Mouse (Mus musculus): ENCODE results near the gene Gab2. TPM values are rescaled to one million over a fixed set of nuclear protein-coding genes. Genes with fewer than 3 reads are reported as not detected.

Gene Gab2
- total RNA-seq, 2 experiments from 2014 or later, result 15.9 to 18.0 TPM

- DNase-seq (ENCODE audit: low spot score in 2 of 2), result peak in 1 of 2 experiments; percentile 8
These were observed 231.5 kb downstream of the Gab2 start for GRCm38 (mm10) chr7:97312856-97313255.

DNA sequence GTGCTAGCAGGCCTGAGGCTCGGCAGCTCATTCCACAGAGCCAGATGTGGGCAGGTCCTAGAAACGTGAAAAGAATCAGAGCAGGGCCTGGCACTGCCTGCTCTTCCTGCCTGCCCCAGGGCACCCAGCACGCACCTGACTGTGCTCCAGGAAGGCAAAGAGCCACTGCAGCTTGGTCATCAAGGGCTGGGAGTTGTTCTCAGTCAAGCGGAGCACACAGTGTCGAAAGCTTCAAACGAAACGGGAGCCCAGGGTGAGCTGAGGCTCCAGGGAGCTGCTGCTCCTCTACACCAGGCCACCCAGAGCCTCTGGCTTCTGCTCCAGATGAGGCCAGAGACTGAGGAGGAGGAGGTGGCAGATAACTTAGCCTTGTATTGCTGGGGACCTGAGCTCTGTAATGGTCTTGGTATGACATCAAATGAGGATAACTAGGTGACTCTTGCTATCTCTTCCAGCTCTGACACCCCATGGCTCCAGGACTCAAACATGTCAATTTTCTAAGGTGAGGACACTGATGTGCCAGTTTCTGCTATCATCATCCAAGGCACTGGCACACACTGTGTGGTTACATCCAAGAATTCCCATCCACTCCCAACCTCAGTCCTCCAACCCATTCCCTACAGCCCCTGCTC is 232.1 kb downstream of the Gab2 start:
- no peak for DNase-seq (ENCODE audit: low spot score in 2 of 2)

DNA sequence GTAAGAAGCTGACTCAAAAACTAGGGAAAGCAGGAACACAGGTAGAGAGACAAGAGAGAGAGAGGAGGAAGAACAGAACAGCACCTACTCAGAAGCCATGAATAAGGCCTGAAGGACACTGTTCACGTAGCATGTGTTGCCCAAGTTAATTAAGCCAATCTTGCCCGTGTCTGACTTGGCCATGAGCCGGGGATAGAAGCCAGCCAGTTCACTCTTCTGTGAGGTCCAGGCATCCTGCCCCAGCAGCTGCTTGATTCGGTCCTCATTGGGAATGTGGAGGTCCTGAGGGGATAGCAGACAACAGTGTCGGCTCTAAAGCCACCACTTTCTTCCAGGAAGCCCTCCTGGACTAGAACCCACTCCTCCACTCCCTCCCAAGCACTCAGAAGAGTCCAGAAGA is 233.3 kb downstream of the Gab2 start:
- peak in 1 of 2 experiments; percentile 47 for DNase-seq (ENCODE audit: low spot score in 2 of 2)

- no peak for DNase-seq (ENCODE audit: low spot score in 2 of 2)
These were observed 234.3 kb downstream of the Gab2 start for GRCm38 (mm10) chr7:97315656-97316055.

DNA sequence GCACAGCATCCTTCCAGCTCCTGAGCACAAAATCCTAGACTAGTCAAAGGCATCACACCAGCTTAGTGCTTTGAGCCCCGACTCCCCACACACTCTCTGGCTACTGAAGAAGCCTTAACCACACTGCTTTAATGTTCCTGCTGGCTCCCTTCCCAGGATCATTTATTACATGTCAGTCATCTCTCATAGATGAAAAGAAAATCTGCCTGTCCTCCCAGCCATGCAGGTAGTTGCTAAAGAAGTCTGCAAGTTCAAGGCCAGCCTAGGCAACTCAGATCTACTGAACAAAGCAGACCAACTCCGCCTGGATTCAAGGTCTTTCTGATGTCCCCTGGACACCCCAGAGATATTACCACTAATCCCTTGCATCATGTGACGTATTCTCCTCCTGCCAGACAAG is 236.3 kb downstream of the Gab2 start:
- no peak for DNase-seq (ENCODE audit: low spot score in 2 of 2)

- no peak for DNase-seq (ENCODE audit: low spot score in 2 of 2)
These were observed 243.0 kb downstream of the Gab2 start for GRCm38 (mm10) chr7:97324342-97324741.

DNA sequence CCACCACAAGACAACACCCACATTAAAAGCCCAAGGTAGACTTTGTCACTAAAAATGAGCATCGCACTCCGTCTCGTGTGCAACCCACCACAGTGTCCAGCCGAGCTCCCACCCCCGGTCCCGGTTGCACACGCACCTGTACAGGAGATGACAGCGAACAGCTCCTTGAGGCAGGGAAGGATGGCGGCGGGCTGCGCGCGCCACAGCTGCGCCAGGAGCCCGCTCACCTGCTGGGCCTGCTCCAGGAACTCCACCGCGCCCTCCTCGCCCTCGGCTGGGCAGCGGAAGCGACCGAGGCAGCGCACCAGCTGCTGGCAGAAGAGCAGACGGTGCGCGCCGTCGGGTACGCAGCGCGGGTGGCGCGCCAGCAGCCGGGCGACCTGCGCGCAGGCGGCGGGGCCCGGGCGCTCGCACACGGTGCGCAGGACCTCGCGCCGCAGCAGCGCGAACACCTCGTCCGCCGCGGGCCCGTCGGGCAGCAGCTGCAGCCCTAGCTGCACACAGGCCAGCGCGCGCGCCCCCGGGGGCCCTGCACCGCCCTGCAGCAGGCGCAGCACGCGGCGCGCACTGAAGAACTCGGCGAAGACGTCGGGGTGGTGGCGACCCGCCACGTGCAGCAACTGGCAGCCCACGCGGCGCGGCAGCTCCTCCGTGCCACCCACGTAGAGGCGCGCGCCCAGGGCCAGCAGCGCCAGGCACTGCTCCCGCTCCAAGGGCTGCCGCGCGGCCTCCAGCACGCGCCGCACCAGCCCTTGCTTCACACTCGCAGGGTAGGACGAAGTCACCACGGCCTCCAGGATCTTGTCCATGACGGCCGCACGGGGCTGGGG is 244.0 kb downstream of the Gab2 start:
- DNase-seq (ENCODE audit: low spot score in 2 of 2), result peak in 1 of 2 experiments; percentile 30

- no peak for DNase-seq (ENCODE audit: low spot score in 2 of 2)
These were observed 246.0 kb downstream of the Gab2 start for GRCm38 (mm10) chr7:97327376-97327775.

DNA sequence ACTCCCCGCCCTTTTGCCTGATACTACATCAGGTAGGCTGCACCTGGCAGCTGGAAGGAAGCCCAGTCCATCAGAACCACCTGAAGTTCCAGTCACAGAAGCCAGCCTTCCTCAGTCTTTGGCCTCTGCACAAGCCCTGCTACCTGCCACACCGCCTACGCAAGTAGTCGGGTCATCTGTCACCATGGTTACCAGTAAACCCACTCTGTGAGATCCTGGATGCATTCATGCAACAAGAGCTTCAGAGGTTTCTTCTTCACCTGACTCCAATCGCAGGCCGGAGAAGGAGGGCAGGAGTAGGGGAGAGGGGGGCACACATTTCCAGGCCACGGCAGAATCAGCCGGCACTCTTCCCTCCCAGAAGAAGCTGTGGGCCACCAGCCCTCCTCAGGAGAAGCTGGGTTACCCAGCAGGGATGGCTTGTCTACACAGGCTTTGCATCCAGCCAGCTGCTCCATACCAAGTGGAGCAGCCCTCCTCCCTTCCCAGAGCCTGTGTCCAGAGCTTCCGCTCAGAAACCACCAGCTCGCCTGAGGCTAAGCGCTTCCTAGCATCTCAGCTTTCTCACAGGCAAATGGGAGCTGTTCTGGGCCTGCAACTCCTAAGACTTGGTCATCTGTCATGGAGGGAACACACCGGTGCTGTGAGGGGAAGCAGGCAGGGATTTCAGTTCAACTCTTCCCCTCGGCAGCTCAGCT is 247.7 kb downstream of the Gab2 start:
- no peak for DNase-seq (ENCODE audit: low spot score in 2 of 2)

GRCm38 (mm10) chr7:97329676-97330075 is 248.3 kb downstream of the Gab2 start:
- no peak for DNase-seq (ENCODE audit: low spot score in 2 of 2)

DNA sequence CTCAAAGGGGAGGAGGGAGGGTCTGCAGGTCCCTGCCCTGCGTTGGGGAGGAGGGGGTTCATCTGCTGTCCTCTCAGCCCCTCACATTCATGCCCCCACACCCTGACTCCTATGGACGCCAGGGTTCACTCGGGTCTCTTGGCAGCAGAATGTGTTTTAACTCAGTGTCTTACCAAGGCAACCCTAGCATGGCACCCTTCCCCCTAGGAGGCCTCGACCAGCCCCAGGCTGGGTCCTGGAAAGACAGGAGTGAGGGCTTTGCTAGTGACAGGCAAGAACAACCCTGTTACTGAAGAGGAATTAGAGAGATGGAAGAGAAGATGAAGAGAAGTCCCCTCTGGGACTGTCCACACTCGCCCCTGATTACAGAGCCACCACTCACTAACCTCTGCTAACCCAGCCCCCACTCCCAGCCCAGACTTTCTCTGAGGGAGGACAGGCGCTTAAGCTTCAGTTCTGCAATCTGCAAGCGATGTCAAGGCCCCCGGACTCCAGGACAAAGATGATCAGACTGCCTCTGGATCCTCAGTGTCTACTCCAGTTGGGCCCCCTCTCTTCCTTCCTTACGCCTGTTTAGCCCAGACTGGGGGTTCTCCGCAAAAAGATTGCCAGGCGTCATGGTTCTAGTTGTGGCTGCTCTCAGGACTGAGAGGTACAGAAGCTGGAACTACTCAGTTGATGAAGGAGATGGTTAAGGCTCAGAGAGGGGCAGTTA is 249.7 kb downstream of the Gab2 start:
- no peak for DNase-seq (ENCODE audit: low spot score in 2 of 2)

GRCm38 (mm10) chr7:97331726-97332666 is 250.6 kb downstream of the Gab2 start, which contains the start of the genes Usp35 and Kctd21:
Gene Usp35 (minus strand): TSS chr7:97332020.
Gene Kctd21 (plus strand): TSS chr7:97332327.
- peak; percentile 93 to 96 for DNase-seq (ENCODE audit: low spot score in 2 of 2)

DNA sequence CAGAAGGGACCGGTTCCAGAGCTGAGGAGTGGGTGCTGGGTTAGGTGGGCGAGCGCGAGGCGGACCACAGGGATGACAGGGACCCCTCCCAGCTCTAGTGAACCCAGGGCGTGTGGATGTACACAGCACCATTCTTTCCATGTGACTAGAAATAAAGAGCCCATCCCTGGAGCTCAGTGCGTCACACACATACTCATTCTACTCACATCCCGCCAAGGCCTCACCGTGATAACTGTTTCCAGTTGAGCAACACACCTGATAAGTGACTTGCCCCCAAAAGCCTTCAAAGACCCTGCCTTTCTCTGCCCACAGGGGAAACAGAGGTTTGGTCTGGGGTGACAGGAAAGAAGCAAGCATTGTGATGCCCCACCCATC is 251.3 kb downstream of the Gab2 start:
- DNase-seq (ENCODE audit: low spot score in 2 of 2), result no peak

DNA sequence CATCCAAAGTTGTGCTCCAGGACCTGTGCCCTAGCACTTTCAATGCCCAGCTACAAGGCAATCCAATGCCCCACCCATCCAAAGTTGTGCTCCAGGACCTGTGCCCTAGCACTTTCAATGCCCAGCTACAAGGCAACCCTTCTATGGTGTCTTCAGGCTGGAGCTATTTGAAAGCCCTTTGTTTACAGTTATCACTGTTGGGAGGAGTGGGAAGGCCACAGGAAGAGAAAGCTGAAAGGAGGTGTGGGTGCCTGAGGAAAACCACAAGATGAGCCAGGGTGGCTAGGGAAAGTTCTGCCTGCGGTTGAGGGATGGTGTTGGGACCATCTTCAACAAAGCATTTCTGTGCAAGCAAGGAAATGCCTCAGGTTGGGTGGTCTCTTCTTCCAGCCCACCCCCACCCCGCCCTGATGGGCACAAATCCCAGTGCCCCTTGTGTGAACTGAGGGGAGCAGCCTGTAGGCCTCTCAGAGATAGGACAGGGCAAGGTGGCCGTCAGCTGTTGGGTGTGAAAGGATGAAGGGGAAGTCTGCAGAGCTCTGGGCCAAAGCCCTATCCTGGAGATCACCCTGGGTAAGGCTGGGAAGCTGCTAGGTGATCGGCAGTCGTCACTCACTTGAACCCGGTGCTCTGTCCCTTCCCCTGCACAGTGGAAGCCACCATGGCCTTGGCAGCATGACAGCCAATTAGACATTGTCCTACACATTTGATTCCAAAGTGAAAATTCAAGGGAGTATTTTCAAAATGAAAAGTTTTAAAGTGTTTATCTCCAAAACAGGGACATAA is 251.9 kb downstream of the Gab2 start:
- DNase-seq (ENCODE audit: low spot score in 2 of 2), result no peak

DNA sequence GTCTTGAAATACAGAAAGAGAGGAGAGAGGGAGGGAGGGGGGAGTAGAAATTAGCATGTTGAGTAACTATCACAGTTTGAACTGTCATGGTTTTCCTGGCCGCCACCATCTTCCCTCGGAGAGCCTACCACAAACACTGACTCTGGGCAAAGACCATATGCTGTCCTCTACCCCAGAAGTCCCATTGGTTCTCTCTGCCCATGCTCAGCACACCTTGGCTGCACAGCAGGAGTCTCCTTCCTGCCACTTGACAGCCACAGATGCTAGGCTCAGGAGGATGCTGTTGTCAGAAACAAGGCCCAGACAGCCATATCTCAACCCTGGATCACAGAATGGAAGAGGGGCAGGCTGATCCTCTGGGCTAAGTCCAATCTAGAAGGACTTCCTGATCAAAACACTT is 253.0 kb downstream of the Gab2 start:
- DNase-seq (ENCODE audit: low spot score in 2 of 2), result no peak

GRCm38 (mm10) chr7:97336678-97337077 is 255.3 kb downstream of the Gab2 start:
- no peak for DNase-seq (ENCODE audit: low spot score in 2 of 2)

GRCm38 (mm10) chr7:97338593-97338992 is 257.2 kb downstream of the Gab2 start:
- DNase-seq (ENCODE audit: low spot score in 2 of 2), result no peak

- no peak for DNase-seq (ENCODE audit: low spot score in 2 of 2)
These were observed 258.2 kb downstream of the Gab2 start for GRCm38 (mm10) chr7:97339623-97340022.

Data from gastrocnemius, postnatal 4 days (tissue).